Mouse (Mus musculus): ENCODE measurements around the gene Cdk5r2. TPM values are rescaled to one million over a fixed set of nuclear protein-coding genes. Genes with fewer than 3 reads are reported as not detected.

Cdk5r2 gene
- polyA plus RNA-seq, 1 experiment from 2014 or later, result 12.4 TPM

DNA sequence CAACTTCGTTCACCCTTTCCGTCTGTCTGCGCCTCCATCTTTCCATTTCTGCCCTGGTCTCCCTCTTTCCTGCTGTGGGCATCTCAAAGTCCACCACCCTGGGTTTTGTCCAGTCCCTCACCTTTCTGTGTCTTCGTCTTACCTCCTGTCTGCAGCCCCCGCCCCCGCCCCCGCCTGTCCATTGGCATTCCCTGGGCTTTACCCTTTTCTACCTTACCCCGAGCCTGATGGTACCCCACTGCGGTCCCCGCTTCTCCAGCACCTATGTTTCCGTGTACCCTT is 1.6 kb downstream of the Cdk5r2 start:
- Histone ChIP-seq H3K27me3 (no peaks in the 10 kb centered on the region), H3K9ac (peak overlapping the region; percentile 98), H3K27ac (replicated peaks) (peak overlapping the region; percentile 89), H3K4me1 (replicated peaks) (peaks cover 47% of the 10 kb centered on the region), H3K9me3 (no peaks in the 10 kb centered on the region), H3K4me3 (peak overlapping the region; percentile 88), H3K4me2 (peak overlapping the region; percentile 82), H3K36me3 (no peaks in the 10 kb centered on the region)
- no peak for ATAC-seq (ENCODE audit: low FRiP score, low read depth)
- WGBS, result 1% methylated on average over 11 of the region's 11 CpGs

- H3K9ac ChIP-seq, result peak overlapping the region; percentile 98
- H3K4me1 ChIP-seq (replicated peaks), result peaks cover 43% of the 10 kb centered on the region
- no peaks in the 10 kb centered on the region for H3K27me3 ChIP-seq
- no peaks in the 10 kb centered on the region for H3K36me3 ChIP-seq
- no peak for ATAC-seq (ENCODE audit: low FRiP score, low read depth)
- H3K27ac ChIP-seq (replicated peaks), result 0 out of 2 replicates have a peak overlapping the region, but pooled peaks have one; percentile 89
- under 1% methylated on average over 7 of the region's 7 CpGs for WGBS
- H3K4me3 ChIP-seq, result peak overlapping the region; percentile 88
- H3K9me3 ChIP-seq, result no peaks in the 10 kb centered on the region
- peak overlapping the region; percentile 82 for H3K4me2 ChIP-seq
Observed at GRCm38 (mm10) chr1:74856791-74857190, 2.1 kb downstream of the Cdk5r2 start.

- peak overlapping the region; percentile 88 for H3K4me3 ChIP-seq
- peak overlapping the region; percentile 82 for H3K4me2 ChIP-seq
- WGBS, result 2% methylated on average over 20 of the region's 20 CpGs
- H3K36me3 ChIP-seq, result no peaks in the 10 kb centered on the region
- ATAC-seq (ENCODE audit: low FRiP score, low read depth), result no peak
- no peaks in the 10 kb centered on the region for H3K9me3 ChIP-seq
- H3K9ac ChIP-seq, result peak overlapping the region; percentile 98
- peaks cover 41% of the 10 kb centered on the region for H3K4me1 ChIP-seq (replicated peaks)
- H3K27ac ChIP-seq (replicated peaks), result 0 out of 2 replicates have a peak overlapping the region, but pooled peaks have one; percentile 81
- no peaks in the 10 kb centered on the region for H3K27me3 ChIP-seq
Observed at GRCm38 (mm10) chr1:74857201-74857600, 2.5 kb downstream of the Cdk5r2 start.

GRCm38 (mm10) chr1:74857677-74858076 is 2.9 kb downstream of the Cdk5r2 start:
- Histone ChIP-seq H3K27me3 (no peaks in the 10 kb centered on the region), H3K4me3 (peak overlapping the region; percentile 88), H3K9me3 (no peaks in the 10 kb centered on the region), H3K9ac (peak overlapping the region; percentile 98), H3K4me2 (peak overlapping the region; percentile 82), H3K4me1 (replicated peaks) (peaks cover 41% of the 10 kb centered on the region), H3K27ac (replicated peaks) (peak overlapping the region; percentile 81), H3K36me3 (no peaks in the 10 kb centered on the region)
- no peak for ATAC-seq (ENCODE audit: low FRiP score, low read depth)
- 9% methylated on average over 4 of the region's 4 CpGs for WGBS

- no peaks in the 10 kb centered on the region for H3K9me3 ChIP-seq
- peak overlapping the region; percentile 81 for H3K27ac ChIP-seq (replicated peaks)
- H3K4me2 ChIP-seq, result peak overlapping the region; percentile 82
- peak; percentile 67 for ATAC-seq (ENCODE audit: low FRiP score, low read depth)
- H3K36me3 ChIP-seq, result no peaks in the 10 kb centered on the region
- no peaks in the 10 kb centered on the region for H3K27me3 ChIP-seq
- under 1% methylated on average over 29 of the region's 29 CpGs for WGBS
- peak overlapping the region; percentile 98 for H3K9ac ChIP-seq
- H3K4me3 ChIP-seq, result peak overlapping the region; percentile 88
- peaks cover 41% of the 10 kb centered on the region for H3K4me1 ChIP-seq (replicated peaks)
Observed at GRCm38 (mm10) chr1:74858171-74858719, 3.5 kb downstream of the Cdk5r2 start.

DNA sequence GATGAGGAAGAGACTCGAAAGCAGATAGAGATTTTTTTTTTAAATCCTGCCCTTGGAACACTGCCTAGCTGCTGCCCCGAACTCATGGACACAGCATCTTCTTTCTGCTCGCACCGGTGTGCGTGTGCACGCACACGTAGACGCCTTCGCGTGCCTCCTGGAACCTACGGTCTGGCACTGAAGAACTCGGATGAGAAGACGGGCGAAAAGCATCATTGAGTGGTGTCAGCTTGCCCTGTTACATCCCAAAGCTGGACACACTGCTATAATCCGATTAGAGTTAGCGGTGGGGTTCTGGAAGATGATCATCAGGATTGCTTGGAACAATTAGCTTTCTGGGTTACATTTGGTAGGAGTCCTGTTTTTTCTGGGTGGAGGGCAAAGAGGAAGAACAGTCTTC is 4.1 kb downstream of the Cdk5r2 start:
- no peaks in the 10 kb centered on the region for H3K36me3 ChIP-seq
- H3K27ac ChIP-seq (replicated peaks), result peak overlapping the region; percentile 77
- no peak for ATAC-seq (ENCODE audit: low FRiP score, low read depth)
- peak overlapping the region; percentile 45 for H3K9ac ChIP-seq
- H3K4me1 ChIP-seq (replicated peaks), result peaks cover 40% of the 10 kb centered on the region
- peak overlapping the region; percentile 88 for H3K4me3 ChIP-seq
- H3K27me3 ChIP-seq, result no peaks in the 10 kb centered on the region
- H3K9me3 ChIP-seq, result no peaks in the 10 kb centered on the region
- 4% methylated on average over 16 of the region's 16 CpGs for WGBS
- peak overlapping the region; percentile 82 for H3K4me2 ChIP-seq

DNA sequence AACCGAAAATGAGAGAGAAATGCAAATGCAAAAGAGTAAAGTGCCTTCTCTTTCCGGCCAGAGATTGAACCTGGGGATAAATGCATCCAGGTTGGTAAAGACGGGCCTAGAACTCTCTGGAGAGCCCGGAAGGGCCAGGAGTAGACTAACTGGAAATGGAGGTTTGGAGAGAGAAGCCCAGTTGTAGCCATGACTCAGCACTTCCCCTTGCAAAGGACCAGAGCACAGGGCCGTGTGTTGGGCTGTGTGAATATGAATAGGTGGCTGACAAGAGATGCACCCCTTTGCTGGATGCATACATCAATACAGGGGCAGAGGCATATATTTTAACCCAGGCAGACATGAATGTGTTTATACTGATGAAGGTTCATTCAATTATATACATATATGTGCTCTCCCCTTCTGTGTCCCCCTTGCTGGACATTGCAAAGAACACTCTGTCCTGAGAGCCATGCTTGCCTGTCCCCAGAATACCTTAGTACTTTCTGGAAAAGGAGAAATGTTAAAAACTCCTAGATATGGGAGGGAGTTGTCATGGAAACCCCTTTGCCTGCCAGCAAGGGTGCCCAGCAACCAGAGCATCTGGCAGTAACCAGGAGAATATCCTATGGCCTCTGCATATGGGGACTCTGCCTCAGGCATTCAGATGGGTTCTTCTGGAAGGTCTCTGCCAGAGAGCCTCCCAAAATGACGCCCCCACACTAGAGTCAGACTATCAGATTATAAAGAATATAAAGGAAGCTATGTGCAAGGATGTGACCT is 4.7 kb downstream of the Cdk5r2 start:
- Histone ChIP-seq H3K4me2 (peak overlapping the region; percentile 82), H3K9ac (0 out of 2 replicates have a peak overlapping the region, but pooled peaks have one; percentile 45), H3K4me3 (peak overlapping the region; percentile 88; the same call in 1 of the 2 replicates), H3K27ac (replicated peaks) (no peak overlapping the region), H3K27me3 (no peaks in the 10 kb centered on the region), H3K36me3 (no peaks in the 10 kb centered on the region), H3K4me1 (replicated peaks) (peaks cover 34% of the 10 kb centered on the region), H3K9me3 (no peaks in the 10 kb centered on the region)
- no peak for ATAC-seq (ENCODE audit: low FRiP score, low read depth)
- WGBS, result 31% methylated on average over 6 of the region's 6 CpGs

DNA sequence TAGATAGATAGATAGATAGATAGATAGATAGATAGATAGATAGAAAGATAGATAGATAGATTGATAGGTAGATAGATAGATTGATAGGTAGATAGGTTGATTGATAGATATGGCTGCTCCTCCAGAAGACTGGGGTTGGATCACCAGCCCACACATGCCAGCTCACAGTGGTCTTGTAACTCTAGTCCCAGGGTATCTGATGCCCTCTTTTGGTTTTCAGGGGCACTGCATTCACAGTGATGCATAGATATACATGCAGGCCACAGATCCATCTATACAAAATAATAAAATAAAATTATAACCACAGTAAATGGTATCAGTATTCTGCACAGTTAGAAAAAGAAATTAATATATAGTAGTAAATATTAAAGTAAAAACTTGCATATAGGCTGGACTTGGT is 7.0 kb downstream of the Cdk5r2 start:
- no peaks in the 10 kb centered on the region for H3K9me3 ChIP-seq
- ATAC-seq (ENCODE audit: low FRiP score, low read depth), result no peak
- no peak overlapping the region for H3K4me3 ChIP-seq
- no peak overlapping the region for H3K4me2 ChIP-seq
- H3K9ac ChIP-seq, result no peak overlapping the region
- H3K27me3 ChIP-seq, result no peaks in the 10 kb centered on the region
- H3K27ac ChIP-seq (replicated peaks), result no peak overlapping the region
- no peaks in the 10 kb centered on the region for H3K36me3 ChIP-seq
- peaks cover 25% of the 10 kb centered on the region for H3K4me1 ChIP-seq (replicated peaks)

- H3K36me3 ChIP-seq, result no peaks in the 10 kb centered on the region
- no peak overlapping the region for H3K27ac ChIP-seq (replicated peaks)
- no peak for ATAC-seq (ENCODE audit: low FRiP score, low read depth)
- H3K9me3 ChIP-seq, result no peaks in the 10 kb centered on the region
- WGBS, result 60% methylated on average over 2 of the region's 2 CpGs
- H3K4me3 ChIP-seq, result no peak overlapping the region
- 0 out of 2 replicates have a peak, but pooled peaks cover 9% of the 10 kb centered on the region for H3K27me3 ChIP-seq
- H3K4me2 ChIP-seq, result no peak overlapping the region
- no peaks in the 10 kb centered on the region for H3K4me1 ChIP-seq (replicated peaks)
- H3K9ac ChIP-seq, result no peak overlapping the region
Observed at GRCm38 (mm10) chr1:74872218-74872617, 17.5 kb downstream of the Cdk5r2 start.

DNA sequence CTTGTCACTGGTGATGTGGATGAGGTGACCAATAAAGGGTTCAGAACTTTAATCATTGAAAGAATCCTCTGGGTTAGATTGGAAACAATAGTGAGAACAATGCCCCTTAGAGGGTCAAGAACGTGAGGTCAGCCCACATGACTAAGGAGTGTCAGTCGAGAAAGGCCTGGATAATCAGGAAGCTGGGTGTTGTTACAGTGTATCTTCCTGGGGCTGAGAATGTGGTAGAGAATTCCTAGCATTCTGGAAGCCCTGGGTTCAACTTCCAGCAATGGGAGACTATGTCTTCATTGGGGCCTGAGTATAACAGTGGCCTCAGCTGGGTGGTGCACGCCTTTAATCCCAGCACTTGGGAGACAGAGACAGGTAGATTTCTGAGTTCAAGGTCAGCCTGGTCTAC is 22.5 kb downstream of the Cdk5r2 start:
- ATAC-seq (ENCODE audit: low FRiP score, low read depth), result no peak
- Histone ChIP-seq H3K9me3 (no peaks in the 10 kb centered on the region), H3K9ac (no peak overlapping the region), H3K36me3 (no peaks in the 10 kb centered on the region), H3K27ac (replicated peaks) (no peak overlapping the region), H3K27me3 (peaks cover 39% of the 10 kb centered on the region), H3K4me1 (replicated peaks) (peaks cover 11% of the 10 kb centered on the region), H3K4me3 (no peak overlapping the region), H3K4me2 (no peak overlapping the region)
- 59% methylated on average over 3 of the region's 3 CpGs for WGBS

- H3K4me3 ChIP-seq, result peak overlapping the region; percentile 16
- no peak overlapping the region for H3K27ac ChIP-seq (replicated peaks)
- H3K9me3 ChIP-seq, result no peaks in the 10 kb centered on the region
- peaks cover 73% of the 10 kb centered on the region for H3K27me3 ChIP-seq
- H3K36me3 ChIP-seq, result no peaks in the 10 kb centered on the region
- no peak overlapping the region for H3K9ac ChIP-seq
- 2% methylated on average over 18 of the region's 18 CpGs for WGBS
- peak overlapping the region; percentile 42 for H3K4me2 ChIP-seq
- H3K4me1 ChIP-seq (replicated peaks), result peaks cover 35% of the 10 kb centered on the region
- ATAC-seq (ENCODE audit: low FRiP score, low read depth), result no peak
Observed at GRCm38 (mm10) chr1:74880785-74881360, 26.1 kb downstream of the Cdk5r2 start.

DNA sequence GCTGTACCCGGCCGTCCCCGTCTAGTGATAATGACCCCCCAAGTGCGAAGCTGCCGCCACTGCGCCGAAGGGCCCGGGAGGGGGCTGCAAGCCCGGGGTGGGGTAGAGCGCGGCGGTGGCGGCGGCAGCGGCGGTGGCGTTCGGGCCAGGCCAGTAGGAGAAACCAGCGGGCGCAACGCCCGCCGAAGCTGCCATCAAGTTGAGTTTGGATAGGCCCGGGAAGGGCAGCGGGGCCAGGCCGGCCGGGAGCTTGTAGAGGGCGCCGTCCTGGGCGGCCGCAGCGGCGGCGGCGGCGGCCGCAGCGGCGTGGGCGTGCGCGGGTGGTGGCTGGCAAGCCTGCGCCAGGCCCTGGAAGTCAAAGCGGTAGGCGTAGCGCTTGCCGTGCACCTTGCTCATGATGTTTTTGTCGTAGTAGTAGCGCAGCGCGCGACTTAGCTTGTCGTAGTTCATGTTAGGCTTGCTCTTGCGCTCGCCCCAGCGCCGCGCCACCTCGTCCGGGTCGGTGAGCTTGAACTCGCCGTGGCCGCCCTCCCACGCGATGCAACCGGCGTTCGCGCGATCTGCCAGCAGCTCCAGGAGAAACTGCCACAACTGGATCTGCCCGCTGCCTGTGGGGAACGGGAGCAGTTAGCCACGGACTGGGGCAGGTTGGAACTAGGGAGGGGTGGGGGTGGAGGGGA is 27.5 kb downstream of the Cdk5r2 start:
- Histone ChIP-seq H3K9me3 (no peaks in the 10 kb centered on the region), H3K4me2 (peak overlapping the region; percentile 87), H3K36me3 (no peaks in the 10 kb centered on the region), H3K27ac (replicated peaks) (no peak overlapping the region), H3K27me3 (peaks cover 78% of the 10 kb centered on the region), H3K9ac (peak overlapping the region; percentile 31; the same call in 1 of the 2 replicates), H3K4me1 (replicated peaks) (peaks cover 37% of the 10 kb centered on the region), H3K4me3 (peak overlapping the region; percentile 42)
- WGBS, result under 1% methylated on average over 69 of the region's 74 CpGs
- no peak for ATAC-seq (ENCODE audit: low FRiP score, low read depth)
